9 mouse cellular contexts compared by ENCODE assay signal in the genomic region with DNA sequence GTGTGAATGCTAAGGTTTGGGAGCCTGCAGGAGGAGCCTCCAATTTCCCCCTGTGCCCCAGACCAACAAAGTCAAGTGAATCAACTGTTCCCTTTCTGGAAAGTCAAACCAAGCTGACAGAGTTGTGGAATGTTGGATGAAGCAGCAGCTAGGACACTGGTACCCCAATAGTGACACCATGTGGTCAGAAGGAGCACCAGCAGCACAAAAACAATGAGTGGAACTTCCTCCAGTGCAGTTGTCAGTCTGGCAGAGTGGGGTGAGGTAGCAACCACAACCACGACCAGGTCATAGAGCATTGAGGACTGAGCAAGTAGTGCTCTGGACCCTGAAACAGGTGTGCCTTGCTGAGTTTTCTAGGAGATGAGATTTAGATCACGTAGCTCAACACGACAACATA. TPM values are rescaled to one million over a fixed set of nuclear protein-coding genes. Genes with fewer than 3 reads are reported as not detected.
DNase-seq lines count a peak whose midpoint lies in the region; ATAC-seq and TF ChIP-seq lines count a peak whose summit lies in the region.
"Had no signal": no experiment of that assay in that cellular context is flagged by ENCODE, and none has a peak within 500 bp of the region (broad histone marks: within the 10 kb centered on the region; RNA-seq: fewer than 3 reads in every experiment).

No protein-coding gene starts in this region.

- H3K27ac ChIP-seq in embryonic facial prominence, embryonic 14.5 days (replicated peaks; ENCODE audit: low read depth, low read length): no peak overlapping the region
- no peak overlapping the region for H3K27ac ChIP-seq in hindbrain, embryonic 14.5 days
- no peak overlapping the region; the same call in 1 of the 2 replicates for H3K27ac ChIP-seq in left cerebral cortex, adult 2 months
- H3K27ac ChIP-seq in neural tube, embryonic 14.5 days (ENCODE audit: low read depth, low read length): no peak overlapping the region

- DNase-seq in CD4-positive, CD25-positive, alpha-beta regulatory T cell, adult 2 months (ENCODE audit: low read depth, low spot score): peak; percentile 4
- peak; percentile 28 for DNase-seq in thymus, postnatal 4 days
- no peak for DNase-seq in thymus, adult 18-20 months
- DNase-seq in embryonic facial prominence, embryonic 14.5 days (ENCODE audit: low spot score): peak; percentile 74
- DNase-seq in hindbrain, embryonic 14.5 days (ENCODE audit: low spot score): peak; percentile 68
- peak; percentile 53 to 60 for DNase-seq in left cerebral cortex, adult 2 months (ENCODE audit: extremely low spot score in 1 of 2, low spot score in 2 of 2)

- ATAC-seq in CD4-positive, CD25-positive, alpha-beta regulatory T cell, adult 4 months: no peak
- no peak for ATAC-seq in embryonic facial prominence, embryonic 14.5 days (ENCODE audit: low read depth)
- ATAC-seq in hindbrain, embryonic 14.5 days (ENCODE audit: low FRiP score): no peak
- 0 out of 2 replicates have a peak, but pooled peaks have one; percentile 6 for ATAC-seq in neural tube, embryonic 14.5 days (ENCODE audit: low read depth)

- H3K4me1 ChIP-seq in embryonic facial prominence, embryonic 14.5 days (ENCODE audit: control insufficient read depth, insufficient read depth, low read length): peaks cover 19% of the 10 kb centered on the region
- peaks cover 15% of the 10 kb centered on the region for H3K4me1 ChIP-seq in hindbrain, embryonic 14.5 days (replicated peaks; ENCODE audit: control insufficient read depth, insufficient read depth, low read length)
- peaks cover 10% of the 10 kb centered on the region for H3K4me1 ChIP-seq in neural tube, embryonic 14.5 days (ENCODE audit: control insufficient read depth, insufficient read depth, low read length)

- H3K4me3 ChIP-seq in embryonic facial prominence, embryonic 14.5 days (ENCODE audit: low read depth, low read length): no peak overlapping the region
- no peak overlapping the region for H3K4me3 ChIP-seq in hindbrain, embryonic 14.5 days (replicated peaks; ENCODE audit: low read length)
- H3K4me3 ChIP-seq in left cerebral cortex, adult 2 months: no peak overlapping the region
- no peak overlapping the region for H3K4me3 ChIP-seq in neural tube, embryonic 14.5 days (ENCODE audit: low read depth, low read length)

- H3K4me2 ChIP-seq in embryonic facial prominence, embryonic 14.5 days (ENCODE audit: low read depth, low read length): no peak overlapping the region
- H3K4me2 ChIP-seq in hindbrain, embryonic 14.5 days (replicated peaks): no peak overlapping the region
- H3K4me2 ChIP-seq in neural tube, embryonic 14.5 days (ENCODE audit: low read depth, low read length): no peak overlapping the region

- H3K9me3 ChIP-seq in embryonic facial prominence, embryonic 14.5 days (ENCODE audit: control insufficient read depth, low read length): no peaks in the 10 kb centered on the region
- H3K9me3 ChIP-seq in hindbrain, embryonic 14.5 days (ENCODE audit: control insufficient read depth, low read length): no peaks in the 10 kb centered on the region
- no peaks in the 10 kb centered on the region for H3K9me3 ChIP-seq in neural tube, embryonic 14.5 days (ENCODE audit: control insufficient read depth, low read length)

- H3K27me3 ChIP-seq in embryonic facial prominence, embryonic 14.5 days (replicated peaks; ENCODE audit: control insufficient read depth, insufficient read depth, low read length): no peaks in the 10 kb centered on the region
- no peaks in the 10 kb centered on the region for H3K27me3 ChIP-seq in hindbrain, embryonic 14.5 days (ENCODE audit: control insufficient read depth, insufficient read depth, low read length)
- no peaks in the 10 kb centered on the region for H3K27me3 ChIP-seq in neural tube, embryonic 14.5 days (ENCODE audit: control insufficient read depth, insufficient read depth, low read length)

- no peak overlapping the region for H3K9ac ChIP-seq in embryonic facial prominence, embryonic 14.5 days (ENCODE audit: low read depth, low read length)
- H3K9ac ChIP-seq in hindbrain, embryonic 14.5 days: no peak overlapping the region
- no peak overlapping the region for H3K9ac ChIP-seq in neural tube, embryonic 14.5 days (replicated peaks; ENCODE audit: low read depth, low read length)

- intact Hi-C loops in left cerebral cortex, adult 2 months (cut with DNase I): loop anchor here (1.0 to 2.0 kb wide), 3 partner anchors 37 to 307 kb away; no protein-coding TSS in a partner anchor

- WGBS in embryonic facial prominence, embryonic 14.5 days: 65% methylated on average over 3 of the region's 3 CpGs
- WGBS in hindbrain, embryonic 14.5 days: 62% methylated on average over 3 of the region's 3 CpGs
- 69% methylated on average over 3 of the region's 3 CpGs for WGBS in neural tube, embryonic 14.5 days

- no peaks in the 10 kb centered on the region for H3K36me3 ChIP-seq in embryonic facial prominence, embryonic 14.5 days (ENCODE audit: control insufficient read depth, insufficient read depth, low read length)
- H3K36me3 ChIP-seq in hindbrain, embryonic 14.5 days (replicated peaks; ENCODE audit: control insufficient read depth, insufficient read depth): no peaks in the 10 kb centered on the region
- H3K36me3 ChIP-seq in neural tube, embryonic 14.5 days (ENCODE audit: control insufficient read depth, insufficient read depth, low read length): no peaks in the 10 kb centered on the region

- peak; percentile 75 for TF ChIP-seq CTCF in left cerebral cortex, adult 2 months (IDR thresholded peaks at IDR 0.05)

RNA-seq across cellular contexts. Expression of a gene that starts 4.3 kb away (rescaled TPM):
- polyA plus RNA-seq in CD4-positive, CD25-positive, alpha-beta regulatory T cell, adult 4 months (2017; shearing (Covaris generic)): under 1 TPM in 1 of 2 experiments, not detected in 1; 0.19 TPM
- polyA plus RNA-seq in embryonic facial prominence, embryonic 14.5 days (2014; fragmentation: Nextera tagmentation; extraction: Ambion mirVana): 120 and 137 TPM in 2 replicates
- polyA plus RNA-seq in hindbrain, embryonic 14.5 days (2014; fragmentation: Nextera tagmentation; extraction: Ambion mirVana): 32.6 and 36.0 TPM in 2 replicates
- total RNA-seq in left cerebral cortex, adult 2 months (2021): 10 to 100 TPM; 17.9 to 18.7 TPM
- 21.2 and 33.3 TPM in 2 replicates for polyA plus RNA-seq in neural tube, embryonic 14.5 days (2014; fragmentation: Nextera tagmentation; extraction: Ambion mirVana)

RNA-seq across cellular contexts. Expression of a gene that starts 52.3 kb away (rescaled TPM):
- polyA plus RNA-seq in CD4-positive, CD25-positive, alpha-beta regulatory T cell, adult 4 months (2017; shearing (Covaris generic)): not detected
- polyA plus RNA-seq in embryonic facial prominence, embryonic 14.5 days (2014; fragmentation: Nextera tagmentation; extraction: Ambion mirVana): 0.10 and 0.22 TPM in 2 replicates
- 3.8 and 4.0 TPM in 2 replicates for polyA plus RNA-seq in hindbrain, embryonic 14.5 days (2014; fragmentation: Nextera tagmentation; extraction: Ambion mirVana)
- 10 to 100 TPM; 64.9 to 65.5 TPM for total RNA-seq in left cerebral cortex, adult 2 months (2021)
- 3.0 and 4.4 TPM in 2 replicates for polyA plus RNA-seq in neural tube, embryonic 14.5 days (2014; fragmentation: Nextera tagmentation; extraction: Ambion mirVana)
- polyA plus RNA-seq: large intestine, adult 2 months had no signal

Comparison
In these comparisons a context has a peak if more than half of its experiments do, and no peak if none do; other contexts are left out.
1. DNase-seq: peak in CD4-positive, CD25-positive, alpha-beta regulatory T cell, adult 2 months (single experiment), thymus, postnatal 4 days (single experiment), embryonic facial prominence, embryonic 14.5 days (single experiment), hindbrain, embryonic 14.5 days (single experiment) and left cerebral cortex, adult 2 months (2 of 2); none in thymus, adult 18-20 months (0 of 2).
2. RNA of a gene that starts 4.3 kb away (polyA plus RNA-seq): 120 to 137 TPM in embryonic facial prominence, embryonic 14.5 days, 32.6 to 36.0 TPM in hindbrain, embryonic 14.5 days and 21.2 to 33.3 TPM in neural tube, embryonic 14.5 days; 0.19 TPM in CD4-positive, CD25-positive, alpha-beta regulatory T cell, adult 4 months; every median in the first group is over 10 times any median in the second.